Mouse (Mus musculus): ENCODE measurements around the gene Oxnad1. TPM values are rescaled to one million over a fixed set of nuclear protein-coding genes. Genes with fewer than 3 reads are reported as not detected.
"Not testable (repeated sequence)": the region's sequence is repeated elsewhere in the genome, so short reads cannot be mapped to it uniquely, and the experiment has no call there.

Oxnad1 gene
- polyA plus RNA-seq, 2 experiments from 2014 or later = 7.0 to 19.7 TPM

DNA sequence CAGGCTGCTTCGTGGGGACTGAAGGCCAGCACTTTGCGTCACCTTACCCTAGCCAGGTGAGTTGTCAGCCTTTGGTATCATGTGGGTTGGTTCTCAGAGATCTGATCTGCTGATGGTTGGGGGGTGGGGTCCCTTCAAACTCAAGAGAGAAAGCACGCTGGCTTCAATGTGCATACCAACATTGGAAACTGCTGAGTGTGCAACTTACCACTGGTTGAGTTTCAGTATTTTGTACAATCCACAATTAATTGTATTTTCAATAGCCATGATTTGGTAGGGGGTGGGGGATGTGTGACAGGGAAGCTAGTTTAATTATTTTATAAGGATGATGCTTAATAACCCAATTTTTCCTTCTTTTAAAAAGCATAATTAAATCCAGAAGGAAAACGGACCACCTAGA is 6.5 kb downstream of the Oxnad1 start:
- ATAC-seq = no peak

DNA sequence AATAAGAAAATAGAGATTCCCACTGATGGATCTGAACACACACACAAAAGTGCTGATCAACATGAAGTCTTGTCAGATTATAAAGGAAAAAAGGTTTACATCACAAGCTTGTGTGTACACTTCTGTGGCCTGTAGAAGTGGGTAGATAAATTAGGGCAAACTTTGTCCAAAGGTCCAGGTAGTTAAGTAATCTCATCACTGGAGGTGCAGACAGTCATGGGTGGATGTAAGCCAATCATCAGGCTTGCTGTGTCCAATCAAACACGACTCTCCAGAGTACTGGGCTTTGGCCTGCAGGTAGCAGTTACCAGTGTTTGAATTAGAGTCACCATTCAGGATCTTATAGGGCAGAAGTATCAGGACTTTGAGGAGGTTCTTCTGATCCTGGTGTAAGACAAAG is 7.8 kb downstream of the Oxnad1 start:
- ATAC-seq = no peak

DNA sequence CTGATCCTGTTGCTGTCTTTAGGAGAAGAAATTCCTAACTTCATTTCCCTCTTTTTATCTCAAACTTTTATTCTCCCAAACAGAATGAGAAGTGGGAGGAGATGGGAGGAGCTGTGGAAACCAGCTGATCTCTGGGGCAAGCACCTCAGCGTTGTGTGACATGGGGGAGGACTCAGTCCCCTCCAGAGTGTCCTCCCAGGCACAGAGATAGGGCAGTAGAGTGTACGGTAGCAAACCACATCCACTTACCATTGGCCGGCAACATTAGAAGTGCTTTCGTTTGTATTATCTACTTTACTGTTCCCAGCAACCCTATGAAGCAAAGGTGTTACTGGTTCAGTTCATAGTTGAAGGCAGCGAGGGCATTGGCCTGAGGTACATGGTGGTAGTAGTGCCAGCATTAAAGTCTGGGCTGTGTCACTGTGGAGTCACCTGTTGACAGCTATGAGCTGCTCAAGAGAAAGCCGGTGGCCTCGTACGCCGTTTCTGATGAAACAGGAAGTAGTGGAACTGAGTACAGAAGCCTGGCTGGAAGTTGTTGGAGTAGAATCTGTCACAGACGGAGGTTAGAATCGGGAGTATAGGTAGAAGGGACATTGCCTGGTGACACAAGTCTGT is 8.4 kb downstream of the Oxnad1 start:
- ATAC-seq = no peak

DNA sequence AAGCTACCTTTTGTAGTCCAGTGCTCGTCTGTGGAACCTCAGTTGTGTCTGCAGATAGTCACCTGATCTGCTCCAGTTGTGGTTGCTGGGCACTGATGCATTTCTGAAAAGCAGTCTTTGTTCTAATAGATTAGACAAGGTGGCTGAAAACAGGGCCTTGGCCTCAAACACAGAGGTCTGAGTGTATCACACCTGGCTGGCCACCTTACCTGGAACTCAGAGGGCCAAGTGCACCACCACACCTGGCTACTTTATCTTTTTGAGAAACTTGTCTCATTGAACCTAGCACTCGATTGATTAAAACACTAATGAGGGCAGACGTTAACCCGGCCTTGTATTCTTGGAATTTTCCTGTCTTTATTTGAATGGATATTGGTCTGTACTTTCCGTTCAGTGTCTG is 10.5 kb downstream of the Oxnad1 start:
- ATAC-seq = no peak

DNA sequence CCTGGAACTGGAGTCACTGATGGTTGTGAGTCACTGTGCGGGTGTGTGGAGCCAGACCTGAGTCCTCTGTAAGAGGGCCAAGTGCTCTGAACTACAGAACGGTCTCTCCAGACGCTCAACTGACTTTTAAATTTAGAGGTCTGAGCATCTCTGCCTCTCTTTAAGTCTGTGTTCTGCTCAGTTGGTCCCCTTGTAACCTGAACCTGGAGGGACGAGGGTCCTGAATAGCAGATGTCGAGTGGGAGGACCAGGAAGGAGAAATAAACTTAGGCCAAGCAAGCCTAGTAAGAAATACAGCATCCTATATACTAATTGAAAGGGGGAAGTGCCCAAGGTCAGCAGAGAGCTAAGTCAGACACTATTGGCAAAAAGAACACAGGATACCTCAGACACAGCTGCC is 11.6 kb downstream of the Oxnad1 start:
- no peak for ATAC-seq

DNA sequence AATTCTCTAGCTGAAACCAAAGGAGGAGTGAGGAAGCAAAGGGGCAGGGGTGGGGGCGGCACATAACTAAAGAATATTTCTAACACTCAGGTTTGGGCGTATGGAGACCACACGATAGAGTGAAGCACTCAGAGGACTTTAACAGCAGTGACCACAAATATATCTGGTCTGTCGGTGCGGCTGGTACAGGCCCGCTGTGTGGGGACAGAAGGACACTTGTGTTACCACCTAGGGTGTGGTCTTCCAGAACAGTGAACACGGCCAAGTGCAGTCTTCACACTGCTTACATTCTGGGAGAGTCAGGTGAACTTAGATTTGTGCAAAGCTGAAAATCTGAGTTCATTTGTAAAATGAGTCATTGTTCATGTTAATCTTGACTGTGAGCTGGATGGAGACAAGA is 12.5 kb downstream of the Oxnad1 start:
- no peak for ATAC-seq

DNA sequence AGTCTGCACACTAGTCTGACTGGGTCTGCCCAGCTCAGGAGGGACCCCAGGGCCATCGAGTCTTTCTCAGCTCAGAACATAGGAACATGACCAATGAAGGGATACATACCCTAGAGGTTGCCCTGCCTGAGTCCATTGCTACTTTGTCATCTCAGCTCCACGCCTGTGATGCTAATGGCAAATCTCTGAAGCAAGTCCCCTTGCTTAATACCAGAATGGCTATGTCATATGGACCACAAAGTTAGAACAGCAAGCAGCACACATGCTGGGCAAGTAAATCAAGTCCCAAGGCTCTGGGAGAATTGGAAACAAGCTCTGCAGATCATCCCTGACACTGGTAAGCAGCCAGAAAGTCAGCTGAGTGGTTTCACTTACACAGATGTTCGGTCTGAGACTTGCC is 13.8 kb downstream of the Oxnad1 start:
- ATAC-seq = no peak

DNA sequence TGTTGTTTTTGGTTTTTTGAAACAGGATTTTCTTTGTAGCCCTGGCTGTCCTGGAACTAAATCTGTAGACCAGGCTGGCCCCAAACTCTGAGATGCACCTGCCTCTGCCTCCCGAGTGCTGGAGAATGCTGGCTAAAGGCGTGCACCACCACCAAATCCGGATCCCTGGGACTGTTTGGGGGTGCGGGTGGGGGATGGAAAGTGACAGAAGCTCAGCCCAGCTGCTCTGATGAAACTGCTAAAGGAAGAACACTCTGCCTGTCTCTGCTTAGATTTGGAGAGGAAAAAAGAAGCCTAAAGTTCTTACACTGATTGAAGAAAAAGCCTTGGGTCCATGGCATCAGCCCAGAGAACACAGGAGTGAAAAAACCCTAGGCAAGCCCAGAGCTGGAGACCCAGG is 18.4 kb downstream of the Oxnad1 start:
- ATAC-seq = no peak

DNA sequence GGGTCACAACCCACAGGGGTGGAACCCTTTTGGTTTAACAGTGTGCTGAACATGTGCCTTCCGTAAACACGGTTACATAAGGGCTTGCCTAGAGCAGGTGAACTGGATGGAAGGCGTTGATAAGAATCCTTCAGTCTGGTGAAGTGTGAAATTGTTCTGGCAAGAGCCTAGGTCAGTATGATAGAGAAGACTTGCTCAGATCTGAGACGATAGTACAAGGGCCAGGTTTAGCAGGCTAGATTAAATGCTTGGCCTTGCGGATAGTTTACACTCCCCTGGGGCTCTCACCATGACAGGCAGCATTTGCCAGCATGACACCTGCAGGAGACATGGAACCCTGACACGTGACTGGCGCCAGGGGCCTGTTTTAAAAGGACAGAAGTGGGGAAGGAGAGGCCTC is 20.5 kb downstream of the Oxnad1 start:
- no peak for ATAC-seq

DNA sequence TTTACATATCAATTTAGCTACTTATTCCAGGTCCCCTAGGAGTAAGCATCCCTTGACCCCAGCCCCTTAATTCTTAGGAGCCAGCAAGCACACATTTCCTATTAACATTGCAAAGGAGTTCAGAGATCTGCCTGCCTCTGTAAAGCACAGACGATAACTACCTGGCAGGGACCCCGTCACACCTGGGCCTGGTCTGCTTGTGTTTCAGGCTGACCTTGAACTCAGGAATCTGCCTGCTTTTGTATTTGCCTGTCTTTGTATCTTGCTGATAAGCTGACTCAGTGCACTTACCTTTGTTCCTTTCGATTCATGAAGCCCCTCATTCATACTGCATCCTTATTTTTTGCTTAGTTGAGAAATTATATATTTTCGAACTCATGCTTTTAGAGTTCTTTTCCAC is 21.7 kb downstream of the Oxnad1 start:
- no peak for ATAC-seq

DNA sequence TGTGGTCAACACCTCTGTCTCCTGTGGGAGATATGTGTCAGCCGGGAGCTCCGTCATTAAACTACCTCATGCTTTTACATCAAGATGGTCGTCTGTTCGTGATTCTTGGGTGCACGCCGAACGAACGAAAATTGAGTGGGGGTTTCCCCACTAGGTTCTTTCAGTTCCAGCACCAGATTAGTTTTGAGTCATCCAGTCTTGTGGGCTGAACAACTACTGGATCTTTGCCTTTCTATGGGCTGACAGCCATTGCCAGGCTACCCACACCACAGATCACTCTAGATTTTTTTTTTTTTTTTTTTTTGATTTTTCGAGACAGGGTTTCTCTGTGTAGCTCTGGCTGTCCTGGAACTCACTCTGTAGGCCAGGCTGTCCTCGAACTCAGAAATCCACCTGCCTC is 26.9 kb downstream of the Oxnad1 start:
- ATAC-seq = not testable (repeated sequence)

DNA sequence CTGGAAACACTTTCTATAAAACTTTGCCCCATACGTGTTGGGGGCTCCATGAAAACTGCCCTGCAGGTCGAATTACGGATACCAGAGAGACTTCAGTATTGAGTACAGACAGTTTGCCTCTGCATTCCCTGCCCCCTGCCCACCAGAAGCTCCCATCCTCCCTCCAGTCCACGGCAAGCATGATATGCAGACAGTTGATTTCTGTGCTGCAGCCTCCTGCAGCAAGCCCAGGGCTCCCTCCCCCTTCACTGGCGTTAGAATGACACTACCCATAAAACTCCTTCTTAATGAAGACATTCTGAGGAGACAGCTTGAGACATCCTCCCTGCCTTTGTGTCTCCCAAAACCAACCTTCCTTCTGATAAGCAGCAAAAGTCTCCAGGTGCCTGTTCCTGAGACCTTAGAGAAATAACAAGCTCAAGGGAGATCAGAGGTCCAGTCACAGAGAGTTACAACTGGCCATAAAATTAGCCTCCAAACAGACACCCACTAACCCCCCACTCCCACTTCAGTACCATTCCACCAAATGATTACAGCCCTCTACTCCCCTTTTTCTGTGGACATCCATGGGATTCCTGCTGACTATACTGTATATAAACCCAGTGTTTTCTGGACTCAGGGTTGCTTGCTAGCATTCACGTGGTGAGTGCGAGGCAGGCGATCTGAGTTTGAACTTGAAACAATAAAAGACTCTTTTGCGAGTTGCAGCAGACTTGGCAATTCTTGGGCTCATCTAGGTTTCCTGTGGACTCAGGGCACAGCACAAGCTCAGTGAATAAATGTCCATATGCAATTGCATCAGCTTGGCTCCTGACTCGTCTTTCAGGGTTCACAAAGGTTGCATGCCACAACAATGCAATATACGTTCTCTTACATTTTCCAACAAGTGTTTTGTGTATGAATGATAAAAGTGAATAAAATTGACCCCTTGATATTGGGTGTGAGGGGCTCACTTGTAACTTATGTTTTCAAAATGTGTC is 36.1 kb downstream of the Oxnad1 start:
- no peak for ATAC-seq

DNA sequence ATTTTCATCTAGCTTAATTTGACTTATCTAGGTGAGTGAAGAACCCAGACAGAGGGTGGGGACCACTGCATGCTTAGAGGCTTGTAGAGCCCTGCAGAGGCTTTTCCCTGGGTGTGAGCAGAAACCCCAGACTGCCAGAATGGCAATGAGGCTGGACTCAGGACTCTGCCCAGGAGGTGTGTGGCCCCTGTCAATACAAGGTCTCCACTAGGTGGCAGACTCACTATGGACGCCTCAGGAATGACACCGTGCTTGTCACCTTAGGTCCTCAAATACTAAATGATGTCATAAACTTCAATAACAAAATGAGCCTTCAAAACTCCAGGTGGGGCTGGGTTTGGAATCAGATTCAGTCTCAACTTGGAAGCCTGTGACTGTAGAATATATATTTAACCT is 36.7 kb downstream of the Oxnad1 start:
- ATAC-seq = peak; percentile 32

DNA sequence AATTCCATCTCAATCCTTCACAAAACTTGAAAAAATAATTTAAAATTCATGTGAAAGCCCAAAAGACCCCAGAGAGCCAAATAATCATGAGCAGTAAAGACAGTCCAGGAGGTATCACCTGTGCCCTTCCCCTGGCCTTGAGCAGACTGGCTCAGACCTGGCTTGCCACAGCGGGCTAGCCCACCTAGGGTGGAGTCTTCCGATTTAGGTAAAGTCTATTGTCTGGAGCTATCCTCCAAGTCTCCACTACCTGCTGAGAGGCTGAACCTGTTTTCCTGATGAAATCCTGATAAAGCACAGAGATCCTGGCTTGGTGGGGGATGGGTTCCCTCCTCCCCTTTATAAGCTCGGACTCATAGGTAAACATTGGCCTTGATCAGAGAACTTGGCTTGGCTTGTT is 39.1 kb downstream of the Oxnad1 start:
- ATAC-seq = no peak

DNA sequence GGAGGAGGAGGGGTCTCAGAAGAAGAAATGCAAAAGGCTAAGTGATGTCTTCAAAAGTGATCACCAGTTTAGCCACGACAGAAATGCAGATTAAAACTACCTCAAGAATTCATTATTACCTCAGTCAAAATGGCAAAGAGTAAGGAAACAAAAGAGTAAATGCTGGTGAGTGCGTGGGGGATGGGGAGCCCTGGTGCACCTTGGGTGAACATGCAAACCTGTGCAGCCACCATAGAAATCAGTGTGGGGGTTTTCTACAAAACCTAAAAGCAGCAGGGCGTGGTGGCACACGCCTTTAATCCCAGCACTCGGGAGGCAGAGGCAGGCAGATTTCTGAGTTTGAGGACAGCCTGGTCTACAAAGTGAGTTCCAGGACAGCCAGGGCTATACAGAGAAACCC is 40.1 kb downstream of the Oxnad1 start:
- ATAC-seq = not testable (repeated sequence)

DNA sequence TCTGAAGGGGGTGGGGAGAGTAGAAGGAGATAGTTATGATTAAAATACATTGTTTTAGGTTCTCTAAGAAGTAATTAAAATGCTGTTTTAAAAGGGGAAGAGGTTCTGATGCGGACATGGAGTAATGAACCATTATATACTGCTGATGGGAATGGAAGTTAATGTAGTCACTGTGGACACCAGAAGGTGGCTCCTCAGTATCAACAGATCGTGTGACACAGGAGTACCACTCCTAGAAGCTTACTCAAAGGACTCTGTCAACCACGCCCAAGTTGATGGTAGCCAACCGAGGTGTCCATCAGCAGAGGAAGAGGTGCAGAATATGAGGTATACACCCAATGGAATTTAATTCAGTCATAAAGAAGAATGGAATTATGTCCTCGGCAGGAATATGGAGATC is 43.2 kb downstream of the Oxnad1 start:
- no peak for ATAC-seq

DNA sequence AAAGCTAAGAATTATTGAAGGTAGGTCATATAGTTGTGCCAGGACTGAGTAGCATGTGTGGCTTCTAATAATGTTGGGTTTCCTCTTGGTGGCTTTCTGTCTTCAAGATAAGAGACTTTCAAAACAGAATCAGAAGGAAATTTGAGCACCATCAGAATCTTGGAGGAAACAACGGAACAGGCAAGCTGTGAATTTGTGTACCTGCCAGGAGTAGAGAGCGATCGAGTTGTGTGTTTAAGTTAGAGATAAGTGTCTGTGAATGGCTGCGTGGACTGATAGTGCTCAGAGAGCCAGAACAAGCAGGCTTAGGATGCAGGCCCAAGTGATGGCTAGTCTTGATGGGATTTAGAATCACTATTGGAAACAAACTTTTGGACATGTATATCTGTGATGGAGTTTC is 46.7 kb downstream of the Oxnad1 start:
- no peak for ATAC-seq

DNA sequence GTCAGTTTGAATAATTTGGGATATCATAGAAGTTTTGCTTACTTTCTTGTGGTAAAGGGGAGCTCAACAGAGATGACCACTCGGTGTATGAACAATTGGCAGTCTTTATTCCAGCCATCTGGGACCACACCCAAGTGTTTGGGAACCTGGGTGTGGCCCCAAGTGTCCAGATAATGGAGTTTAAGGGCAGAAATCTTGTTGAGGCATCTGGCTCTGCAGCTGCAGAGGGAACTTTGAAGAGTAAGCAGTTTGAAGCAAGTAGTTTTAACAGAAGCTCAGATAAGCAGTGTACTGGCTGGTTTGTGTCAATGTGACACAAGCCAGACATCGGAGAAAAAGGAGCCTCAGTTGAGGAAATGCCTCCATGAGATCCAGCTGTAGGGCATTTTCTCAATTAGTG is 49.1 kb downstream of the Oxnad1 start:
- no peak for ATAC-seq

DNA sequence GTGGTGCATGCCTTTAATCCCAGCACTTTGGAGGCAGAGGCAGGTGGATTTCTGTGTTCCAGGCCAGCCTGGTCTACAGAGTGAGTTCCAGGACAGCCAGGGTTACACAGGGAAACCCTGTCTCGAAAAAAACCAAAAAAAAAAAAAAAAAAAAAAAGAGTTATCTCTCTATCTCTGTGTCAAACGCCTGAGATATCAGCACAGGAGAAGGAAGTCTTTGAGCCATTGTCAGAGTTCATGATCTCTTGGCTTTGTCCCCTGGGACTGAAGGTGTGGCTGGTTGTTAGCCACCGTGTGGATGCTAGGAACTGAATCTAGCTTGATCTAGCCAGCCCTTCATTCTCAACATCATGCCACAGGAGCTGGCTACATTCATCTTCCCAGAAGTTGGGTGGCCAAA is 51.3 kb downstream of the Oxnad1 start:
- ATAC-seq = not testable (repeated sequence)

DNA sequence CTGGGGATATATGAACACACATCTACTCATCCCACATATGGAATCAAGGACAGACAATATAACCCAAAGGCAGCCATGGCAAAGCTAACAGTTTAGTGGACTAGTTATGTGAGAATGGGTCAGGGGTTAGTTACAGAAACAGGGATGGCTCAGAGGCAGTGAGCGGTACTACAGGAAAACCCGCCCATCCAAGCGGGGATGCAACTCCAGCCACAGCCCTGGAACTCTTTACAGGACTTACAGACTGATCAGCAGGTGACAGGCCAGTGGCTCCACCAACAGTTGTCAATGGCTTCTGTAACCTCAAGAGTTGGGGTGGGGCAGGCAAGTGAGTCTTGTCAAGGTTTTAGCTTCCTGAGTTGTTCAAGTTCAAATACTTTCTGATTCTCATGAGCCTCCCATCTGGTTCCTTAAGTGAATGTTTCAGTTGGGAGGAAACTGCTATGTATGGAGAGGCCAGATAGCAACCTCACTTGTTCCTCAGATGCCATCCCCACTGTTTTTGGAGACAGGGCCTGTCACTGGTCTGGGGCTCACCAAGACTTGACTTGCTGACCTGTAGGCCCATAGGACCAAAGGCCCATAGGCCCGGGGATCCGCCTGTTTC is 55.3 kb downstream of the Oxnad1 start:
- no peak for ATAC-seq

DNA sequence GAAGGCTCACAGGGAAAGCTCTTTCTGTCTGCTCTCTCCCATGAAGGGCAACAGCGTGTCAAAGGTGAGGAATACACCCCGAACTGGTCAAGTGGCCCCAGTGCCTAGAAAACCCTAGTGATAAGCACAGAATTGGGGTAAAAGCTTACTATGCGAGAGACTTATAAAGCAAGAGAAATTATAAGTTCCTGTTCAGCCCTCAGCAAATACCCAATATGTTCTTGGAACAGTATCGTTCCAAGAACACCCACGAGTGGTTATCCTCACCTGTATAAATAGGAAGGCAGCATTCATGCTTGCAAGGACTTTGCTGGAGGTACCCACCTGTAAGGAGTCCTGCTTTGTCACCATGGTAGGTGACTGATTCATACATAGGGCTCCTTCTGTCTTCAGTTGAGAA is 56.5 kb downstream of the Oxnad1 start, which contains the start of gene Msmb:
Gene Msmb (plus strand): TSS at position 301 of the 400 bp plus-strand sequence.
- no peak for ATAC-seq

DNA sequence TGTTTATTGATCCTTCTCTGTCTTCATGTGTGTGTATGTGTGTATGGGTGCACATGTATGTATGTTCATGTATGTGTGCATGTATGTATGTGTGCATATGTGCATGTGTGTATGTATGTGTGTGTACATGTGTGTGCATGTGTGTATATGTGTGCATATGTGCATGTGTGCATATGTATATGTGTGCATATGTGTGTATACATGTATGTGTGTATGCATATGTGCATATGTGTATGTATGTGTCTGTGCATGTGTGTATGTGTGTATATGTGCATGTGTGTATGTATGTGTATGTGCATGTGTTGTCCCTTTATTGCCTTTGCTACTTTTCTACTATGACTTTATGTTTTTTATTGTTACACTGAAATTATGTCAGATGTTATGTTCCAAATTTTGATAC is 59.6 kb downstream of the Oxnad1 start:
- ATAC-seq = no peak

DNA sequence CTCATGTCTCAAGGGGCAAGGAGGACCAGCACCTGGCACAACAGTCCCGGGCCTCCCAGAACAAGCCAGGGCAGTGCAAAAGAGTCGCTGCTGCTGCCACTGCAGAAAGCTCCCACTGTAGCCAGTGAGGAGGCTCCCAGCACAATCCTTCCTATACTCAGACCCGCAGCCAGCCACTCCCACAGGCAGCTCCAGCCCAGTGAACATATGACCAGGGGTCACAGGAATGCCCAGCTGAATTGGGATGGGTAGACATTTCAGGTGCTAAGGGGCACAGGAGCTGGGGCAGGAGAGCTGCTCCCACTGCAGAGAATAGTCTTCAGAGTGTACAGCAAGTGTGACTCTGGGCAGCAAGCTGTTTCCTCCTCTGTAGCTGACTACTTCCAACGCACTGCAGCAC is 60.2 kb downstream of the Oxnad1 start:
- no peak for ATAC-seq
